Mouse (Mus musculus): ENCODE measurements around the gene Med12l. TPM values are rescaled to one million over a fixed set of nuclear protein-coding genes. Genes with fewer than 3 reads are reported as not detected.

The Med12l gene
- total and polyA plus RNA-seq, 3 experiments, result 0.93 to 2.0 (median 1.5) TPM

- Histone ChIP-seq H3K9me3 (replicated peaks; ENCODE audit: low read length) (no peaks in the 10 kb centered on the region), H3K4me2 (ENCODE audit: insufficient read depth, low read depth, poor library complexity, severe bottlenecking) (no peak overlapping the region), H3K79me2 (replicated peaks; ENCODE audit: control insufficient read depth, extremely low read depth, insufficient read depth, poor library complexity, severe bottlenecking) (no peaks in the 10 kb centered on the region), H3K27ac (ENCODE audit: insufficient read depth, low read depth) (no peak overlapping the region), H3K4me1 (ENCODE audit: control insufficient read depth in 1 of 2, insufficient read depth in 2 of 2) (peaks cover 10 to 48% of the 10 kb centered on the region in 2 experiments), H3K27me3 (replicated peaks) (no peaks in the 10 kb centered on the region), H3K9ac (ENCODE audit: insufficient read depth, low read depth) (no peak overlapping the region), H3K36me3 (replicated peaks in 1 of 2; ENCODE audit: control insufficient read depth in 1 of 2, insufficient read depth in 1 of 2, low read length in 1 of 2) (peaks cover 0 to 6% of the 10 kb centered on the region in 2 experiments), H3K4me3 (replicated peaks in 1 of 3; ENCODE audit: low read depth in 2 of 3, low read length in 2 of 3, poor library complexity in 1 of 3) (no peak overlapping the region)
- DNase-seq (ENCODE audit: extremely low read depth), result no peak
- in situ Hi-C loops (cut with MboI; ENCODE audit: low pct_ligation_motif_present, low pct_unique_long_range_greater_than_20kb, low sequenced_read_pairs), result loop anchor here (5.0 kb wide), 1 partner anchor 35 kb away; no protein-coding TSS in a partner anchor
- TF ChIP-seq RAD21 (IDR thresholded peaks at IDR 0.05; ENCODE audit: low read depth, low read length) (no peak), ZNF384 (IDR thresholded peaks at IDR 0.05; ENCODE audit: low read depth, low read length) (no peak), MXI1 (IDR thresholded peaks at IDR 0.05; ENCODE audit: low read depth, low read length) (no peak), USF1 (IDR thresholded peaks at IDR 0.05; ENCODE audit: low read depth, low read length) (no peak), JUN (IDR thresholded peaks at IDR 0.05; ENCODE audit: insufficient read depth, low read depth, low read length) (no peak), SIN3A (IDR thresholded peaks at IDR 0.05; ENCODE audit: low read length) (no peak)
- dilution Hi-C loops (cut with MboI; ENCODE audit: extremely low pct_ligation_motif_present, extremely low pct_unique_long_range_greater_than_20kb, low sequenced_read_pairs), result no loop called here
Measured at GRCm38 (mm10) chr3:59121780-59122449, 116.3 kb downstream of the Med12l start.

GRCm38 (mm10) chr3:59125022-59125421, 119.4 kb downstream of the Med12l start:
- Histone ChIP-seq H3K36me3 (replicated peaks in 1 of 2; ENCODE audit: control insufficient read depth in 1 of 2, insufficient read depth in 1 of 2, low read length in 1 of 2) (peaks cover 0 to 8% of the 10 kb centered on the region in 2 experiments), H3K9ac (ENCODE audit: insufficient read depth, low read depth) (no peak overlapping the region), H3K9me3 (replicated peaks; ENCODE audit: low read length) (no peaks in the 10 kb centered on the region), H3K4me3 (replicated peaks in 1 of 3; ENCODE audit: low read depth in 2 of 3, low read length in 2 of 3, poor library complexity in 1 of 3) (no peak overlapping the region), H3K4me1 (ENCODE audit: control insufficient read depth in 1 of 2, insufficient read depth in 2 of 2) (peaks cover 4 to 34% of the 10 kb centered on the region in 2 experiments; a peak in 3 of 4 replicates), H3K79me2 (replicated peaks; ENCODE audit: control insufficient read depth, extremely low read depth, insufficient read depth, poor library complexity, severe bottlenecking) (no peaks in the 10 kb centered on the region), H3K27ac (ENCODE audit: insufficient read depth, low read depth) (no peak overlapping the region), H3K27me3 (replicated peaks) (no peaks in the 10 kb centered on the region), H3K4me2 (ENCODE audit: insufficient read depth, low read depth, poor library complexity, severe bottlenecking) (no peak overlapping the region)
- in situ Hi-C loops (cut with MboI; ENCODE audit: low pct_ligation_motif_present, low pct_unique_long_range_greater_than_20kb, low sequenced_read_pairs) (no loop called here), dilution Hi-C loops (cut with MboI; ENCODE audit: extremely low pct_ligation_motif_present, extremely low pct_unique_long_range_greater_than_20kb, low sequenced_read_pairs) (no loop called here)
- TF ChIP-seq ZKSCAN1 (IDR thresholded peaks at IDR 0.05; ENCODE audit: borderline replicate concordance, low read depth, low read length), result no peak
- no peak for TF ChIP-seq CHD2 (IDR thresholded peaks at IDR 0.05; ENCODE audit: low read length)
- no peak for TF ChIP-seq MXI1 (IDR thresholded peaks at IDR 0.05; ENCODE audit: low read depth, low read length)
- TF ChIP-seq JUN (IDR thresholded peaks at IDR 0.05; ENCODE audit: insufficient read depth, low read depth, low read length), result no peak
- TF ChIP-seq PAX5 (IDR thresholded peaks at IDR 0.05; ENCODE audit: low read length), result no peak
- TF ChIP-seq ZNF384 (IDR thresholded peaks at IDR 0.05; ENCODE audit: low read depth, low read length), result no peak
- TF ChIP-seq POLR2AphosphoS2 (IDR thresholded peaks at IDR 0.05; ENCODE audit: low read depth, low read length), result no peak
- TF ChIP-seq TCF12 (IDR thresholded peaks at IDR 0.05; ENCODE audit: low read depth, low read length), result no peak
- TF ChIP-seq BHLHE40 (IDR thresholded peaks at IDR 0.05; ENCODE audit: low read depth, low read length), result no peak
- no peak for TF ChIP-seq CTCF (conservative IDR thresholded peaks at IDR 0.05 in 1 of 2, IDR thresholded peaks at IDR 0.05 in 1 of 2; ENCODE audit: low read depth in 2 of 2, low read length in 2 of 2)
- no peak for TF ChIP-seq RCOR1 (conservative IDR thresholded peaks at IDR 0.05; ENCODE audit: low read depth, low read length)
- TF ChIP-seq SMC3 (IDR thresholded peaks at IDR 0.05; ENCODE audit: low read depth, low read length), result no peak
- no peak for TF ChIP-seq GABPA (IDR thresholded peaks at IDR 0.05; ENCODE audit: insufficient replicate concordance, low read depth, low read length)
- TF ChIP-seq SIN3A (IDR thresholded peaks at IDR 0.05; ENCODE audit: low read length), result no peak
- TF ChIP-seq ZC3H11A (IDR thresholded peaks at IDR 0.05; ENCODE audit: low read depth, low read length), result no peak
- no peak for TF ChIP-seq MAX (IDR thresholded peaks at IDR 0.05; ENCODE audit: low read length)
- no peak for TF ChIP-seq USF2 (conservative IDR thresholded peaks at IDR 0.05; ENCODE audit: low read depth, low read length)
- no peak for TF ChIP-seq HCFC1 (IDR thresholded peaks at IDR 0.05; ENCODE audit: low read depth, low read length)
- TF ChIP-seq MAFK (IDR thresholded peaks at IDR 0.05; ENCODE audit: insufficient replicate concordance, low read length), result no peak
- no peak for DNase-seq (ENCODE audit: extremely low read depth)
